Mouse (Mus musculus) bone marrow, adult 2 months (tissue): Measurements from ENCODE around the gene Hsd17b13.

Experiments
- CTCF ChIP-seq: fragments of 200-500 bp; IDR thresholded peaks from 2 replicates; pipeline ENCODE4 v1.5.1; 2011; ENCODE audit warnings: low read length, control low read depth; ENCODE audit not compliant: control insufficient read depth, insufficient read depth
- POLR2A ChIP-seq: fragments of 200-500 bp; IDR thresholded peaks from 2 replicates; pipeline ENCODE4 v1.6.1; 2011; ENCODE audit warnings: low read depth, mild to moderate bottlenecking, control low read depth, low read length, borderline replicate concordance; ENCODE audit not compliant: control insufficient read depth

DNA sequence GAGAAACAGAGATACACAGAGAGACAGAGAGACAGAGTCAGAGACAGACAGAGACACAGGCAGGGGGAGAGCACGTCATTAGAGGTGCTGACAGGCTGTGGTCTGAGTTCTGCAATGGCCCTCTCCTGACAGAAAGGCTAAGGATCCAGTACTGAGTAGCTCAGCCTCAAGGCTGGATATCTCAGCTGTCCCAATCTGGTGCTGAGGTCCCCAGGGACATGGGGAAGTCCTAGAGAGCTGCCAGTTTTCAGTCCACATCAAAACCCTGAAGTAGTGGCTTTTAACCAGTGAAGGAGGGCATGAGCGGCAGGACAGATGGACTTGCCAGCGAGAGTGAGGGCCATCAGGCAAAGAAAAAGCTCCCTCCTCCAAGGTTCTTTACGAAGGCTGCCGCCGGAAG, 54.1 kb downstream of the Hsd17b13 start:
- no peak for TF ChIP-seq CTCF
- no peak for TF ChIP-seq POLR2A
